Mouse (Mus musculus): ENCODE data around the gene Cd2.

The Cd2 gene

GRCm38 (mm10) chr3:101230201-101230600 lies 57.5 kb downstream of the Cd2 start:
- no peak for DNase-seq (ENCODE audit: extremely low read depth, low read depth)

GRCm38 (mm10) chr3:101229551-101229930 lies 58.2 kb downstream of the Cd2 start:
- no peak for DNase-seq (ENCODE audit: extremely low read depth, low read depth)

DNA sequence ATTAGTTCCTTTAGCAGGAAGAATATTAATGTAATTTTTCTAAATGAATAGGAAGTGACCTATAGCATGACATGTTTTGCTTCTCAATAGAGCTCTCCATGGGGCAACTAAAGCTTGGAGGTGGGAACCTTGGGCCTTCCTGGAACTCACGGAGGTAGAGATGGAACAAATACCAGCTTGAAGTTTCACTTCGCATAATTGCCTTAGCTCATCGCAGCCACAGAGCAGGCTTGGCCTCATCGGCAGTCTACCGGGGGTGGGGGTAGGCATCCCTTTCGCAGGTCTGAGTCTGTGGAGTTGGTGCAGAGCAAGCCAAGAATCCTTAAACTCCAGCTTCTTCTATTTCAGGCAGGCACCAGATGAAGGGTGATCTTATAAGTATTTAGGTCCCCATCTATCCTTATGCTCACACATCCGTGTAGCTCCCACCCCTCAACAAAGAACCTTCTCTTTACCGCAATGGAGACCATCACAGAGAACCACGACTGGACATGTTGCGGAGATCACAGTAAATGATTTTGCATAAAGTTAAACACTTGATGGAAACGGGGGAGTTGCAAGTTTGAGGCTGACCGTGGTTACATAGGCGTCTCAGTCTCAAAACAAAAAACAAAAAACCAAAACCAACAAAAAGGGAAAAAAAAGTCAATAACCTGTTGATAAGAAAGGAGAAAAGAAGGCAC lies 58.7 kb downstream of the Cd2 start:
- DNase-seq (ENCODE audit: extremely low read depth, low read depth), result no peak

GRCm38 (mm10) chr3:101228066-101228465 lies 59.7 kb downstream of the Cd2 start:
- no peak for DNase-seq (ENCODE audit: extremely low read depth, low read depth)

Data from MEL-GATA-1-ER (cell line).